Mouse (Mus musculus) erythroblast, embryonic 14.5 days (primary cell): ENCODE data around the gene Sox5.

Experiments
- GATA1 ChIP-seq: IDR thresholded peaks from 2 replicates; pipeline ENCODE4 v1.6.1; 2012; ENCODE audit warnings: low read length, inconsistent platforms, mixed read lengths
- TAL1 ChIP-seq: IDR thresholded peaks from 3 replicates; pipeline ENCODE4 v1.6.1; 2012; ENCODE audit warnings: low read length, inconsistent platforms, mixed read lengths

GRCm38 (mm10) chr6:144491761-144492415, 289.9 kb downstream of the Sox5 start:
- TF ChIP-seq GATA1 (no peak), TAL1 (no peak)
